Mouse (Mus musculus) monocyte, adult 2 months (primary cell): ENCODE results near the gene Ccser1.

ENCODE experiments used
- DNase-seq, 2 experiments: peaks; one replicate each; pipeline ENCODE4 v3.0.0; 2022; ENCODE audit warnings: low spot score in 2 of 2, low read depth in 1 of 2

Ccser1 gene

GRCm38 (mm10) chr6:61430881-61431725, 251.0 kb downstream of the Ccser1 start:
- DNase-seq = no peak

- no peak for DNase-seq
Observed at GRCm38 (mm10) chr6:61431726-61431984, 251.5 kb downstream of the Ccser1 start.

- no peak for DNase-seq
Observed at GRCm38 (mm10) chr6:61432167-61432566, 252.0 kb downstream of the Ccser1 start.

GRCm38 (mm10) chr6:61432703-61433102, 252.6 kb downstream of the Ccser1 start:
- no peak for DNase-seq

- DNase-seq = no peak
Observed at GRCm38 (mm10) chr6:61438165-61438564, 258.0 kb downstream of the Ccser1 start.

- DNase-seq = no peak
Observed at GRCm38 (mm10) chr6:61471371-61472152, 291.4 kb downstream of the Ccser1 start.

GRCm38 (mm10) chr6:61485336-61485735, 305.2 kb downstream of the Ccser1 start:
- no peak for DNase-seq

GRCm38 (mm10) chr6:61491979-61492821, 312.1 kb downstream of the Ccser1 start:
- DNase-seq = no peak

GRCm38 (mm10) chr6:61493386-61493785, 313.3 kb downstream of the Ccser1 start:
- no peak for DNase-seq

GRCm38 (mm10) chr6:61515310-61515709, 335.2 kb downstream of the Ccser1 start:
- DNase-seq = no peak

- DNase-seq = no peak
Observed at GRCm38 (mm10) chr6:61521587-61521986, 341.5 kb downstream of the Ccser1 start.

GRCm38 (mm10) chr6:61522108-61522507, 342.0 kb downstream of the Ccser1 start:
- DNase-seq = no peak

- no peak for DNase-seq
Observed at GRCm38 (mm10) chr6:61523748-61524493, 343.8 kb downstream of the Ccser1 start.

GRCm38 (mm10) chr6:61540732-61541131, 360.6 kb downstream of the Ccser1 start:
- DNase-seq = no peak

GRCm38 (mm10) chr6:61543459-61544044, 363.4 kb downstream of the Ccser1 start:
- no peak for DNase-seq

- DNase-seq = no peak
Observed at GRCm38 (mm10) chr6:61567551-61567950, 387.4 kb downstream of the Ccser1 start.

GRCm38 (mm10) chr6:61567967-61568366, 387.8 kb downstream of the Ccser1 start:
- DNase-seq = no peak

- DNase-seq = no peak
Observed at GRCm38 (mm10) chr6:61581696-61582095, 401.6 kb downstream of the Ccser1 start.

GRCm38 (mm10) chr6:61588999-61589398, 408.9 kb downstream of the Ccser1 start:
- no peak for DNase-seq

- no peak for DNase-seq
Observed at GRCm38 (mm10) chr6:61601911-61602310, 421.8 kb downstream of the Ccser1 start.
